Mouse (Mus musculus): ENCODE results near the gene Tyw1. TPM values are rescaled to one million over a fixed set of nuclear protein-coding genes. Genes with fewer than 3 reads are reported as not detected.

Gene Tyw1
- polyA plus RNA-seq, 1 experiment from 2014 or later: 34.9 TPM

DNA sequence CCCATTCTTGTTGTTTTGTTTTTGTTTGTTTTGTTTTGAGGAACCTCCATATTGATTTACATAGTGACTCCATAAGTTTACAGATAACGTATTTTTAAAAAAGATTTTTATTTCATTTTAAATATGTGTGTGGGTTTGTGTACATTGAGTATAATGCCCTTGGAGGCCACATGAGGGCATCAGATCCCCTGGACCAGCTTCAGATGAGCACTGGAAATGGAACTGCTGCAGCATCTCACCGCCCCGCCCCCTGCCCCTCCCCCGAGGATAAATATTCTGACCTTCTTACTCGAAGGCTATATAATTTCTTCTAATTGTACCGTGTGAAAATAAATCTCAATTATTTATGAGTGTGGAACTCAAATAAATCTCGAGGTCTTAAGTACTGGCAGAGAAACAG lies 99.8 kb downstream of the Tyw1 start:
- DNase-seq (ENCODE audit: low spot score) (no peak), ATAC-seq (ENCODE audit: insufficient read depth, low FRiP score, low TSS enrichment) (no peak)
- H3K4me3 ChIP-seq (ENCODE audit: low read depth, low read length): no peak overlapping the region
- H3K9me3 ChIP-seq (ENCODE audit: control insufficient read depth, low read length): no peaks in the 10 kb centered on the region
- H3K4me2 ChIP-seq (ENCODE audit: low read depth): no peak overlapping the region
- H3K36me3 ChIP-seq (ENCODE audit: control insufficient read depth, insufficient read depth, low read length): no peaks in the 10 kb centered on the region
- 58% methylated on average over 7 of the region's 7 CpGs for WGBS
- H3K27ac ChIP-seq (ENCODE audit: low read depth, low read length): no peak overlapping the region
- H3K9ac ChIP-seq (ENCODE audit: low read length): no peak overlapping the region
- no peaks in the 10 kb centered on the region for H3K27me3 ChIP-seq (ENCODE audit: control insufficient read depth, insufficient read depth, low read length)
- H3K4me1 ChIP-seq (ENCODE audit: control insufficient read depth, insufficient read depth, low read length): no peaks in the 10 kb centered on the region

DNA sequence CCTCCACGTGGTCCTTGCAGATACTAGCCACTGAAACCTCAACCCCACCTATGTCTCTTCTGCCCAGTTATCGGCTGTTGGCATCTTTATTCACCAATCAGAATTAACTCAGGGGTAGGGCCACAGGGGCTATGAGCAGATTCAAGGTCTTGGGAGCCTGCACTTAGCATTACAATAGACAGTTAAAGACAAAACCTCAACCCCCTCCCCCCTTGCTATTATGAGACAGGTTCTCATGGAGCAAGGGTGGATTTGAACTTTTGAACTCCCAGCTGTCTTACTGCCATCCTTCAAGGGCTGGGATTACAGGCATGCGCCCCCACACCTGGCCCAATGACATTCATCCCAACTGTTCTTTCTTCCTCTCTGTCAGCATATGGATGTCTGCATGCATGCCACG lies 107.7 kb downstream of the Tyw1 start:
- no peak overlapping the region for H3K4me2 ChIP-seq (ENCODE audit: low read depth)
- no peaks in the 10 kb centered on the region; the same call in 1 of the 2 replicates for H3K4me1 ChIP-seq (ENCODE audit: control insufficient read depth, insufficient read depth, low read length)
- H3K4me3 ChIP-seq (ENCODE audit: low read depth, low read length): no peak overlapping the region
- WGBS: 61% methylated on average over 4 of the region's 4 CpGs
- DNase-seq (ENCODE audit: low spot score) (peak; percentile 20), ATAC-seq (ENCODE audit: insufficient read depth, low FRiP score, low TSS enrichment) (no peak)
- H3K9me3 ChIP-seq (ENCODE audit: control insufficient read depth, low read length): no peaks in the 10 kb centered on the region
- no peaks in the 10 kb centered on the region for H3K27me3 ChIP-seq (ENCODE audit: control insufficient read depth, insufficient read depth, low read length)
- H3K27ac ChIP-seq (ENCODE audit: low read depth, low read length): no peak overlapping the region
- H3K9ac ChIP-seq (ENCODE audit: low read length): no peak overlapping the region
- no peaks in the 10 kb centered on the region for H3K36me3 ChIP-seq (ENCODE audit: control insufficient read depth, insufficient read depth, low read length)

DNA sequence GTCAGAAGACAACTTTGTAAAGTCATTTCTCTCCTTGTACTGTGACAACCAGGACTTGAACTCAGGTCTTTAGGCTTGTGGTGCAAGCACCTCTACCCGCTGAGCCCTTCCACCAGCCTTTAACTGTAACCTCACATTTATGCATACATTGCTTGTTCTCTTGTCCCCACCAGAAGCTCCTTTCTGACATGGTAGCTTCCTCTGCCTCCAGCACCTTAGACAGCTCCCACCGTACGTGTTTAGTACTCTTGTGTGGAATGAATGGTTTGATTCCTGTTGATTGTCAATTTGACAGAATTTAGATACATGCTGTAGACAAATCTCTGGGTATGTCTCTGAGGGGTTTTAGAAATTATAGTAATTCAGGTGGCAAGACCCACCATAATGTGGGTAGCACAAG lies 108.4 kb downstream of the Tyw1 start:
- H3K4me3 ChIP-seq (ENCODE audit: low read depth, low read length): no peak overlapping the region
- H3K9me3 ChIP-seq (ENCODE audit: control insufficient read depth, low read length): no peaks in the 10 kb centered on the region
- H3K4me1 ChIP-seq (ENCODE audit: control insufficient read depth, insufficient read depth, low read length): no peaks in the 10 kb centered on the region; the same call in 1 of the 2 replicates
- 47% methylated on average over 3 of the region's 3 CpGs for WGBS
- no peak overlapping the region for H3K4me2 ChIP-seq (ENCODE audit: low read depth)
- H3K9ac ChIP-seq (ENCODE audit: low read length): no peak overlapping the region
- DNase-seq (ENCODE audit: low spot score) (peak; percentile 31), ATAC-seq (ENCODE audit: insufficient read depth, low FRiP score, low TSS enrichment) (no peak)
- no peak overlapping the region for H3K27ac ChIP-seq (ENCODE audit: low read depth, low read length)
- H3K36me3 ChIP-seq (ENCODE audit: control insufficient read depth, insufficient read depth, low read length): no peaks in the 10 kb centered on the region
- no peaks in the 10 kb centered on the region for H3K27me3 ChIP-seq (ENCODE audit: control insufficient read depth, insufficient read depth, low read length)

DNA sequence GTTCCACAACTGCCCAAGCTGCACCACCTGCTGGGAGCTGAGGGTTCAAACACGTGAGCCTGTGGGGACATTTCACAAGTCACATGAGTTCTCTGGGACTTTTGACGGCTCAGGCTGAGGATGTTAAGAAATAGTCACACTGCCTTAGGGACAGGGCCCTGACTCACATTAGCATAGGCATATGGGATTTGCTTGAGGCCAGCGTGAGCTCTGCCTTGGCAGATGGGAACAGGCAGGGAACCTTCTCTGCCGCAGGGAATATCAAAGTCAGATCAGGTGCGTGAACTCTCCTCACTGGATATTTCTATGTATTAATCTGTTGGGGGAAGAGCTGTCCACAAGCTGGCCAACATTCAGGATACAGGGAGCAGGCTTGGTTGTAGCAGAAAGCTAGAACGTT lies 112.8 kb downstream of the Tyw1 start:
- Histone ChIP-seq H3K4me3 (ENCODE audit: low read depth, low read length) (no peak overlapping the region), H3K36me3 (ENCODE audit: control insufficient read depth, insufficient read depth, low read length) (no peaks in the 10 kb centered on the region), H3K4me1 (ENCODE audit: control insufficient read depth, insufficient read depth, low read length) (no peaks in the 10 kb centered on the region; the same call in 1 of the 2 replicates), H3K27ac (ENCODE audit: low read depth, low read length) (no peak overlapping the region), H3K27me3 (ENCODE audit: control insufficient read depth, insufficient read depth, low read length) (no peaks in the 10 kb centered on the region), H3K4me2 (ENCODE audit: low read depth) (no peak overlapping the region), H3K9ac (ENCODE audit: low read length) (no peak overlapping the region), H3K9me3 (ENCODE audit: control insufficient read depth, low read length) (no peaks in the 10 kb centered on the region)
- no peak for DNase-seq (ENCODE audit: low spot score)
- WGBS: 81% methylated on average over 6 of the region's 6 CpGs
- ATAC-seq (ENCODE audit: insufficient read depth, low FRiP score, low TSS enrichment): no peak

DNA sequence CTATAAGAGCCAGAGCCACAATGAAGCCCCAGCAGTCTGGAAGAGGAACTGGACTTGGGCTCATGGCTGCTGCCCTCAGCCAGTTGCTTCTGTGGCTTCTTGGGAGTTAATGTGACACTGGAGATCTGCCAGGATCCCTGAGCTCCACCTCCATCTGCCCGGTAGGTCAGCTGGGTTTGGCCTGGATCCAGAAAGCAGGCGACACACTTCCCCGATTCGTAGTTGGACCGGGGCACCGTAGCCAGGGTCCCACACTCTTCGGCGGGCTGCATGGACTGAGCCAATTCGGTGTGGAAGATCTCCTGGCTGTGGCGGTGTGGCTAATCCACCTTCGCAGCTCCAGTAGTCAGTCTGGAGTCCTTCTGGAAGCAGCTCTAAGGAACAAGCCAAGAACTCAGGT lies 113.8 kb downstream of the Tyw1 start, which contains the start of gene Caln1:
TSS of gene Caln1 (plus strand) at position 219 of the 400 bp plus-strand sequence.
- H3K9ac ChIP-seq (ENCODE audit: low read length): no peak within 1 kb of the TSS
- no peaks in the 10 kb centered on the region for H3K4me1 ChIP-seq (ENCODE audit: control insufficient read depth, insufficient read depth, low read length)
- no peak within 1 kb of the TSS for H3K4me2 ChIP-seq (ENCODE audit: low read depth)
- no peaks in the 10 kb centered on the region for H3K9me3 ChIP-seq (ENCODE audit: control insufficient read depth, low read length)
- no peak within 1 kb of the TSS for H3K4me3 ChIP-seq (ENCODE audit: low read depth, low read length)
- WGBS: 87% methylated on average over 11 of the region's 11 CpGs
- ATAC-seq (ENCODE audit: insufficient read depth, low FRiP score, low TSS enrichment): no peak
- H3K36me3 ChIP-seq (ENCODE audit: control insufficient read depth, insufficient read depth, low read length): no peaks in the 10 kb centered on the region
- no peak for DNase-seq (ENCODE audit: low spot score)
- no peaks in the 10 kb centered on the region for H3K27me3 ChIP-seq (ENCODE audit: control insufficient read depth, insufficient read depth, low read length)
- no peak within 1 kb of the TSS for H3K27ac ChIP-seq (ENCODE audit: low read depth, low read length)

DNA sequence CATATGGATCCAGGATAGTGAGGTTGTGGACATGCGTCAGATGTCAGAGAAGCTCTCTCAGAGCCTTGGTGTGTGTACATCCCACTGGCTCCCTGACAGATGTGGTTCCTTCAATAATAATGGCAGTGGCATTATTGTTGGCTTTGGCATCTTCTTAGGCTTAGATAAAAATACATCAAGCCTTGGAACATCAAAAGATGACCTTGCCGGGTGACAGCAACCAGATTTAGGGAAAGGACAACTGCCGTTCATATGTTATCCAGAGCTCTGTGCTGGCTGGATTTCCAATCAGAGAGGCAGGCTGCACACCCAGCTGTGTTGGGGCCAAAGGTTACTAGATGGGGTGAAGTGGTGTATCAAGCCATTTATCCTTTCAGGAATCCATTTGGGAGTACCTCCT lies 120.0 kb downstream of the Tyw1 start:
- DNase-seq (ENCODE audit: low spot score) (no peak), ATAC-seq (ENCODE audit: insufficient read depth, low FRiP score, low TSS enrichment) (no peak)
- Histone ChIP-seq H3K27me3 (ENCODE audit: control insufficient read depth, insufficient read depth, low read length) (no peaks in the 10 kb centered on the region), H3K9ac (ENCODE audit: low read length) (no peak overlapping the region), H3K4me1 (ENCODE audit: control insufficient read depth, insufficient read depth, low read length) (no peaks in the 10 kb centered on the region), H3K27ac (ENCODE audit: low read depth, low read length) (no peak overlapping the region), H3K4me3 (ENCODE audit: low read depth, low read length) (no peak overlapping the region), H3K9me3 (ENCODE audit: control insufficient read depth, low read length) (no peaks in the 10 kb centered on the region), H3K4me2 (ENCODE audit: low read depth) (no peak overlapping the region), H3K36me3 (ENCODE audit: control insufficient read depth, insufficient read depth, low read length) (no peaks in the 10 kb centered on the region)
- WGBS: 87% methylated on average over 3 of the region's 3 CpGs

DNA sequence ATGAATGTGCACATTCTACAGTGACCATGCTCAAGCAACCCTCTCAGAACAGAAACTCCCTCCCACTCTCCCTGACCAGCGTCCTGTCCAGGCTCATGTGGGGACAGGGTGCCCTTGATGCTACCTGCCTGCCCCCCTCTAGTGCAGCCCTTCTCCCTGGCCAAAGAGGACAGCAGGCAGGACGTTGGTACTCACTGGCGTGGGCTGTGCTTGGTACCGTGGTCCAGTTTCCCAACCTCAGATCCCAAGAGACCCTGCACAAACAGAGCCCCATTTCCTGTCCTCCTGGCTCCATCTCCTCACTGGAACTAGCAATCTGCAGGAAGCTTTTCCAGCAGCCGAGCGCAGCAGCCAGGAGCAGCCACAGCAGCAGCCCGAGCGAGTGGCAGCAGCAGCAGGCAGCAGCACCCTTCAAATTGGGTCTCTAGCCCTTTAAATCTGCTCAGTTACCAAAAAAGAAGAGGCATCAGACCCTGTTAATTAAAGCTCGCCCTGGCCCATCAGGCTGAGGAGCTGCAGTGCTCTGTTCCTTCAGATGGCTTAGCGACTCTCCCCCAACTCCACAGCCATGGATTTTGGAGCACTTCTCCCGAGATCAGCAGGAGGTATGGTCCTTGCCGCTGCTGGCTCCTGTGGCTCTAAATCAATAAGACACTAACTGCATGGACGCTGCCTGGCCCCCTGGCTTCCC lies 128.9 kb downstream of the Tyw1 start, which contains the start of gene A330070K13Rik:
TSS of gene A330070K13Rik (minus strand) at position 410 of the 691 bp plus-strand sequence.
- no peak within 1 kb of the TSS for H3K4me3 ChIP-seq (ENCODE audit: low read depth, low read length)
- H3K9ac ChIP-seq (ENCODE audit: low read length): no peak within 1 kb of the TSS
- H3K36me3 ChIP-seq (ENCODE audit: control insufficient read depth, insufficient read depth, low read length): no peaks in the 10 kb centered on the region

DNA sequence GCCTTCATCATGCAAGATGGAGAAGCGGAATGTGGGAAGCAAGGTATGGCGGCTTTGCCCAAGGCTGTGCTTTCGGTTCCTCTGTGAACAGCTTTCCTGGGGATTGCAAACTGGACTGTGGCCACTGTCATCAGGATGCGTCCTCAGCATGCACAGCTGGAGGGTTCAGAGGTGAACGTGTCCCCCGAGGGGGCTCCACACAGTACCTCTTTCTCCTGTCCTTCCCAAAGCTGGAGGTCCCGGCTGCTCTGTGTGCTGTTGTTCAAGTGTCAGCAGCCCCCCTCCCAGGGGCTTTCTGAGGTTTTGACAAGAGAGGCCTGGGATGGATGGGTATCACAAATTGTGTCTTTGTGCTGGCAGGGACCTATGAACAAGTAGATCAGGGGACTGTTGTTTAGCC lies 131.0 kb downstream of the Tyw1 start:
- no peaks in the 10 kb centered on the region for H3K27me3 ChIP-seq (ENCODE audit: control insufficient read depth, insufficient read depth, low read length)
- no peaks in the 10 kb centered on the region for H3K36me3 ChIP-seq (ENCODE audit: control insufficient read depth, insufficient read depth, low read length)
- ATAC-seq (ENCODE audit: insufficient read depth, low FRiP score, low TSS enrichment) (no peak), DNase-seq (ENCODE audit: low spot score) (peak; percentile 23)
- H3K9ac ChIP-seq (ENCODE audit: low read length): no peak overlapping the region
- 56% methylated on average over 7 of the region's 7 CpGs for WGBS
- H3K9me3 ChIP-seq (ENCODE audit: control insufficient read depth, low read length): no peaks in the 10 kb centered on the region
- H3K27ac ChIP-seq (ENCODE audit: low read depth, low read length): no peak overlapping the region
- no peak overlapping the region for H3K4me3 ChIP-seq (ENCODE audit: low read depth, low read length)
- no peak overlapping the region for H3K4me2 ChIP-seq (ENCODE audit: low read depth)
- H3K4me1 ChIP-seq (ENCODE audit: control insufficient read depth, insufficient read depth, low read length): peaks cover 6% of the 10 kb centered on the region; the same call in 1 of the 2 replicates

More for the DNA sequence above, 128.9 kb downstream of the Tyw1 start, which contains the start of gene A330070K13Rik:
- Histone ChIP-seq H3K4me2 (ENCODE audit: low read depth) (peak within 1 kb of the TSS; percentile 31), H3K4me1 (ENCODE audit: control insufficient read depth, insufficient read depth, low read length) (peaks cover 6% of the 10 kb centered on the region; the same call in 1 of the 2 replicates), H3K27me3 (ENCODE audit: control insufficient read depth, insufficient read depth, low read length) (no peaks in the 10 kb centered on the region), H3K27ac (ENCODE audit: low read depth, low read length) (no peak within 1 kb of the TSS), H3K9me3 (ENCODE audit: control insufficient read depth, low read length) (no peaks in the 10 kb centered on the region)
- DNase-seq (ENCODE audit: low spot score): no peak
- no peak for ATAC-seq (ENCODE audit: insufficient read depth, low FRiP score, low TSS enrichment)
- WGBS: 18% methylated on average over 13 of the region's 13 CpGs
